Mouse (Mus musculus) MEL (cell line): ENCODE measurements around the gene Hsdl2.

Experiments
- CTCF ChIP-seq, 3 experiments: IDR thresholded peaks in 2 of 3; conservative IDR thresholded peaks in 1 of 3; 2 replicates each; pipeline ENCODE4 v1.5.1; 2011 to 2012; ENCODE audit warnings: low read length in 3 of 3, low read depth in 2 of 3, mild to moderate bottlenecking in 2 of 3, improper control_type of control experiment in 1 of 3, inconsistent platforms in 1 of 3, mixed read lengths in 1 of 3, moderate library complexity in 1 of 3; ENCODE audit not compliant: control insufficient read depth in 1 of 3, insufficient read depth in 1 of 3, poor library complexity in 1 of 3, severe bottlenecking in 1 of 3
- MAX ChIP-seq: IDR thresholded peaks from 2 replicates; pipeline ENCODE4 v1.6.1; 2011; ENCODE audit warnings: low read length, improper control_type of control experiment
- POLR2A ChIP-seq, 2 experiments: IDR thresholded peaks; 2 replicates each; pipeline ENCODE4 v1.6.1; 2011 to 2012; ENCODE audit warnings: low read length in 2 of 2, mild to moderate bottlenecking in 2 of 2, control low read depth in 1 of 2, improper control_type of control experiment in 1 of 2, low read depth in 1 of 2, moderate library complexity in 1 of 2; ENCODE audit not compliant: control insufficient read depth in 1 of 2, insufficient read depth in 1 of 2, poor library complexity in 1 of 2
- UBTF ChIP-seq: IDR thresholded peaks from 2 replicates; pipeline ENCODE4 v1.6.1; 2012; ENCODE audit warnings: low read depth, mild to moderate bottlenecking, inconsistent platforms, low read length, improper control_type of control experiment, moderate library complexity, borderline replicate concordance; ENCODE audit not compliant: insufficient read depth
- USF1 ChIP-seq: IDR thresholded peaks from 2 replicates; pipeline ENCODE4 v1.6.1; 2014; ENCODE audit warnings: low read depth, mild to moderate bottlenecking, inconsistent platforms, low read length, improper control_type of control experiment, moderate library complexity
- ZC3H11A ChIP-seq: IDR thresholded peaks from 2 replicates; pipeline ENCODE4 v1.6.1; 2012; ENCODE audit warnings: low read depth, mild to moderate bottlenecking, inconsistent platforms, low read length, improper control_type of control experiment

DNA sequence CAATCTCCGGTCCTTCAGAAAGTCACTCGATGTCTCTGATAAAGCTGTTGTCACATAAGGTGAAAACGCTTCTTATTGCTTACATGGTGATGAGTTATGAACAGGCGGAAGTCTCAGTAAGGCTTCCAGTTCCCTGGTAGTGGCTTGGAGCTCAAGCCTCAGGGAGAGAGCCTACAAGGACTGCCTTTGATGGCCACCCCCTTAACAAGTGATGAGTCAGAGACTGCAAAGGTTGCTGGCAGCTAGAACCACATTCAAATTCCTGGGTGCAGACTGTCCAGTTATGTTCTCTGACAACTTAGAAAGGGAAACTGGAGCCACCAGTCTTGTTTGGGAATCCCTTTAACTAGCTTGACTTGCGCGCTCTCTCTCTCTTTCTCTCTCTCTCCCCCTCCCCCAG, 21.2 kb upstream of the Hsdl2 start:
- TF ChIP-seq CTCF (IDR thresholded peaks at IDR 0.05 in 2 of 3, conservative IDR thresholded peaks at IDR 0.05 in 1 of 3; ENCODE audit: control insufficient read depth in 1 of 3, insufficient read depth in 1 of 3, low read depth in 2 of 3, low read length in 3 of 3, poor library complexity in 1 of 3, severe bottlenecking in 1 of 3) (no peak), UBTF (no peak), MAX (no peak), POLR2A (IDR thresholded peaks at IDR 0.05; ENCODE audit: control insufficient read depth in 1 of 2, insufficient read depth in 1 of 2, low read depth in 1 of 2, low read length in 2 of 2, poor library complexity in 1 of 2) (no peak), ZC3H11A (no peak), USF1 (no peak)
